Mouse (Mus musculus) cerebellum, postnatal 36 days (tissue): ENCODE results near the gene Kif16b.

Experiments used
- DNase-seq, 2 experiments: peaks; one replicate each; pipeline ENCODE4 v3.0.0; 2021 to 2022; ENCODE audit warnings: mixed read lengths in 2 of 2

Gene Kif16b

DNA sequence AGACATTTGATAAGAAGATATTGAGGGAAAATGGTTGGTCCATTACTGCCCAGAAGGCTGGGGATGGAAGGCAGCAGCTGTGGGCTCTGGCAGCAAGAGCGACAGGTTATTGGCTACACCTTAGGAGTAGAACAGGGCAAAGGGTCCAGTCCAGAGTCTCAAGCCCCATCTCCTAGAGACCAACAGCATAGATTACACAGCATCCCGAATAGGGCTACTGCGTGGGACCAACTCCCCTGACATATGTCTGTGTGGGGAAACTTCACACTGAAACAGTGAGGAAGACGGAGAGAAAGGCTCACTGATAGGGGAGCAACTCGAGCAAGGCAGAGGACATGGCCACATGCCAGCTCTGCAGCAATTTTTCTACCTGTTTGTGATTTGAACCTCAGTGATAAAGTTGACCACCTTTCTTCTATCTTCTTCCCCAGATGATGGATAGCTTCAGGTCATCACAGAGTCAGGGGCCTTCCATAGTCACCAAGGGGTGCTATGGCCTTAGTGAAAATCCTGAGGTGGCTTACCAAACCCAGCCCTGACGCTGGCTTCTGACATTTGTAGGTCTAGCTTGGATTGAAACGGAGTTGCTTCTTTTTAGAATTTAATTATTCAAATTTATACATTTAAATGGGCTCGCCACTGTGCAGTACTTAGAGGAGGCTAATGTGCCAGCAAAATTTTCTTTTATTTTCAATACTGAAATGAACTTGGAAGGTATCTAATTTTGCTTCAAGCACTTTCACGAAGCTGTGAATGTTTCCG lies 170.1 kb downstream of the Kif16b start:
- peak; percentile 14 to 28 for DNase-seq

DNA sequence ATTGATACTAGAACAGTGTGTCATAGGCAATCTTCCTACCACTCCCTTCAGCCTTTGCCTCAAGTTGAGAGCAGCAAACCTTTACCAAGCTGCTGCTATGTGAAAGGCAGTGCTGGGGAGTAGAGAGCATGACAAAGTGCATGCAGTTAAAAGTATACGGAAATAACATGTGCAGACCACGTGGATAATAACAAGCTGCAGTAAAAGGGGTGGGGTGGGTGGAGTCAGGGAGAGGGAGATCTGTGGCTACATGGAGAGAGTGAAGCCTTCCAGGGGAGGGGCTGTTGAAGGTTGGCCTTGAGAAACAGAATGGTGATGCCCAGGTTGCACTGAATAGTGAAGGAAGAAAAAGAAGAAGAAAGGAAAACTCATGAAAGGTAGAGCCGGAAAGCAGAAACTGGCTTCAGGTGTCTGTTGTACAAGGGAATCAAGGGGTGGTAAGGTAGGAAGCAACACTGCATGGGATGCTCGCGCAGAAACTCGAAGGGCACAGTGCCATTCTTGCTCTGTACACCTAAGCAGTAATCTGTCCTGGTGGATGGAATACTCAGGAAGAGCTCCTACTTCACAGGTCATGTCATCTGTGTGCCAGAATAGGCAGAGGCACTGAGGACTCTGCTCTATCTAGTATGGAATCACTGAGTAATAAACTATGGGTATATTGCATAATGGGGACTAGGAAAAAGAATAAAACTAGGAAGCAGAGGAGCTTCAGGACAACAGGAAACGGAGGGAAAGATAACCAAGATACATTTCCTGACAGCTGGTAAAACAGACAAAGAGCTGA lies 176.9 kb downstream of the Kif16b start:
- DNase-seq = no peak

GRCm38 (mm10) chr2:142720174-142720573 lies 181.2 kb downstream of the Kif16b start:
- DNase-seq = no peak

GRCm38 (mm10) chr2:142718998-142719397 lies 182.3 kb downstream of the Kif16b start:
- no peak for DNase-seq

GRCm38 (mm10) chr2:142717591-142717990 lies 183.7 kb downstream of the Kif16b start:
- no peak for DNase-seq

GRCm38 (mm10) chr2:142715912-142716260 lies 185.4 kb downstream of the Kif16b start:
- DNase-seq = no peak

DNA sequence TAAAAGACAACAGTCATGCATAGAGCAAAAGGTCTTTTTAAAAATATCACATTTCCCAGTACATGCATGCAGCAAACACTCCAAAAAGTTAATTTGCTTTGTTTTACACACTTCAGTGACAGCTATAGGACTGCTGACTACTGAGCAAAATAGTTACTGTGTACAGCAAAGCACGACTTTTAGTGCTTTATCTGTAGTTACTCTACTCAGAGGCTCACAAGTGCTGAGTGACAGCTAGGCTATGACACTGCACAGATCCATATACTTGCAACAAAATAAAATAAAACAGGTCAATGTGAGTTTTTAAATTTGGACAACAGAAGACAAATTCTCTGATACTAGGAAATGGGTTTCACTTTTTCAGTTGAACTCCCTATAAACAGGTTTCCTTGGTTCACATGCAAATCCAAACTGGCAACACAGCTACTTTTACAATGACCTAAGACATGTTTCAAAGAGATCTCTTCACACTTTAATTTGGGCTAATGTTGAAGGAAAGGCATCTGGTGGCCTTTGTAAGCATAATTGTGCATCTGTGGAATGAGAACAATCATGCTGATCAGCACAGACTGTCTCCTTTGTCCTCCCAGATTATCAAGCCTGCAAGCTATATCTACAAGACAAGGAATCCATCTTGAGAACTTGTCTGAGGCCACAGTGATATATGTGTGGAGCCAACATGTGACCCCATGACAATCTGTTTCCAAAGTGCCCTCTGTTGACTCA lies 186.0 kb downstream of the Kif16b start:
- no peak for DNase-seq

DNA sequence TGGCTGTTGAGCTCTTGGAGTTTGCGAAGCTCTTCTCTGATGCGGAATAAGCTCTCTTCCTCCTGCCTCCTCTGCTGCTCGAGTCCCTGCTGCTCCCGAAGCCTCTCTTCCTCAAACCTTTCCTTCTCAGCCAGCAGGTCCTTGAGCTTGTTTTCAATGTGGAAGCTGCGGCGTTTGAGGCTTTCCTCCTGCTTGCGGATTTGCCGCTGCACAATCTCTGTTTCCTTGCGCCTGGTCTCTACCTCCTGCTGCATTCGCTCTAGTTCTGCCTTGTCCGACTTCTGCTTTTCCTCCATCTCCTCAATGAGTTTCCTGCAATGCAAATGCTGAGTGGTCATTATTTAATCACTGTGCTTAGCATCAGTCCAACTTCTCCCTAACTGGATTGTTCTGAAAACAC lies 188.6 kb downstream of the Kif16b start:
- DNase-seq = no peak

- peak; percentile 34 for DNase-seq
Observed at GRCm38 (mm10) chr2:142709326-142709725, 192.0 kb downstream of the Kif16b start.

- peak in 1 of 2 experiments; percentile 29 for DNase-seq
Observed at GRCm38 (mm10) chr2:142700689-142701088, 200.6 kb downstream of the Kif16b start.

GRCm38 (mm10) chr2:142698650-142699049 lies 202.7 kb downstream of the Kif16b start:
- DNase-seq = no peak

- no peak for DNase-seq
Observed at GRCm38 (mm10) chr2:142694936-142695331, 206.4 kb downstream of the Kif16b start.

GRCm38 (mm10) chr2:142694019-142694935 lies 207.1 kb downstream of the Kif16b start:
- DNase-seq = no peak

DNA sequence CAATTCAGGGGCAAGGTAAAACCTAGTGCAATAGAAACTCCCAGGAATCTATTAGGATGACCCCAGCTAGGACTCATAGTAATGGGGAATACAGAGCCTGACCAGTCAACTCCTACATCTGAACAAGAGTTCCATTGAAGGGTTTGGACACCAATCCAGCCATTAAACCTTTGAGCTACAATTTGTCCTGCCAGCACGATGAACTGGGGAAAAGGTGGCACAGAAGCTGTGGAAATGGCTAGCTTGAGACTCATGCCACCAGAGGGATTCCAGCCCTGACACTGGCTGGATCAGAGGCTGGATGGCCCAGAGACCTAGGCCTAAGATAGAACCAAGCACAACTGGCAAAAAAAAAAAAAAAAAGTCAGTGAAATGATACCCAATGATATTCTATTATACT lies 207.9 kb downstream of the Kif16b start:
- DNase-seq = no peak

DNA sequence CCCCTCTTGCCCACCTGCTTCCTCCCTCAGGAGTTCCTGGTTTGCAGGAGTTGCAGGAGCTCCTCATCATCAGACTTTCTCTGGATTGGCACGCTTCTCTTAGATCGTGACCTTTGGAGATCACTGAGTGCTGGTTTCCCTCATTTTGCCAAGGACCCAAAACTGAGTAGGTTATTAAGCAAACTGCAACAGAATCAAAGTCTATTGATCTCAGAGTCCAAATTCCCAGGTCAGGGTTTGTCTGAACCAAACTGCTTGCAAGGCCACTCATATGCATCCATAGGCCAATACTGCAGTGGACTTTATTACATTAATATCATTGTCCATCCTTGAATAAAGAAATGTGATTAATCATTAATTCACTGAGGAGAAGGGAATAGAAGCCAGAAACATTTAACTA lies 211.8 kb downstream of the Kif16b start:
- DNase-seq = no peak

DNA sequence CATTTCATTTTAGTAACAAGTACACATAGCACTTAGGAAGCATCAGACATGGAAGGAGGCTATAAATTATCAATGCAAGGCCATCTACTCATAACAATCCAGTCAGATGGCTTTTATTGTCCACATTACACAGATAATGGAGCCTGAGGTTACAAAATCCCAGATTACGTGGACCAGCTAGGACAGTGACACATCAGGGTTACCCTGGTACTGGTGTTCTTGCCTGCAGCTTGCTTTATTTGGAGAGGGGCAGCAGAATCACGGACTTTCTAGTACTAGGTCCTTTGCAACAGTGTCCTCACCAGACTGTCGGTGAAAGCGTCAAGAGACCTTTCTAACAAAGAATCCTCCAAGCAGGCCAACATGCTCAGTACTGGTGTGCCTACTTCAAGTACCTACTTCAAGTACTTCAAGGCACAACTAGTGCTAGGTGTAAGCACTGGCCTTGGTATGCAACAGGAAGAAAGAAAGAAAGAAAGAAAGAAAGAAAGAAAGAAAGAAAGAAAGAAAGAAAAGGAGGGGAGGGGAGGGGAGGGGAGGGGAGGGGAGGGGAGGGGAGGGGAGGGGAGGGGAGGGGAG lies 213.3 kb downstream of the Kif16b start:
- DNase-seq = no peak

DNA sequence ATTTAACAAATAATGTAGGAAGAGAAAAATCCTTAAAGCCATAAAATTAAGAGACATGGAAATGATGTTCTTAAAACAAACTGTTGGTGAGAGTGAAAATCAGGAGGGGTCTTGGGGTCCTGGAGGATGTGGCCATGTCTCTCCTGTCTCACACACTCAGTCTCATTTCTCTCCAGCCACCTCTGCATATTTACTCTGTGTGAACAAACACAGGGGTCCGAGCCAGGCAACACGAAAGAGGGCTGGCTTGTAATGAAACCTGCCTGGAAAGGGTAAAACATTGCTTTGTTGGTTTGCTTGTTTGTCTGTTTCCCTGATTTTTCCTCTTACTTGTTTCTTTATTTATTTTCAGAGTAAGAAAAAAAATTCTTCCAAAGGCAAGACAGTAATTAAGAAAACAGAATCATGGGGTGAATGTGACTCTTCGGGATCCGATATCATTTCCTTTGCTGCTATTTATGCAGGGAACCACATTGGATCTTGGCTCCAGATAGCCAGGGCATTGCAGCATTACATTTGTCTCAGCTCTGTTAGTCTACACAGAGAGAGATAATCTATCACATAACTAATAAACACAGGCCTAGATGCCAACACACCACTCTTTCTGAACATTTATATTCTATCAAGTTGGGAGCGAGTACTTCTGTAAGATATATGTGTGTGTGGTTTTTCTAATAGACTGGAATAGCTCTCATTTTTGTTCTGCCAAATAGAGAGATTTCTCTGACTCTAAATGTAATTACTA lies 218.2 kb downstream of the Kif16b start:
- no peak for DNase-seq

DNA sequence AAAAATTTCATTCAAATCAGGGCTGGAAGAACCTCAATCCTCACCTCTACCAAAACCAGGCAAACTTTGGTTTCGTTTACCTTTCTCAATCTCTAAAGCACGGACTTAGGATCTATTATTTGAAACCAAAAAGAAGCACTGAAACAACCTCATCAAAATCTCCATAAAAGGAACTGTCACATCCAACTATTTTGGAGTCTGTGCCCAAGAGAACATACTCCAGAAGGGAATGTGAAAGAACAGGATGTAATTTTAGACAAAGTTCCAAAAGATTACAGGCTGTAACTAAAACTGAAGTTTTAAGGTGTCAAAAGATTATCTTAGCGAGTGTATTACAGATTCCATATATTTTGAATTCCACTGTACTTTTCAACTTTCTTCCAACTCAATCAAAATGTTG lies 232.9 kb downstream of the Kif16b start:
- no peak for DNase-seq

DNA sequence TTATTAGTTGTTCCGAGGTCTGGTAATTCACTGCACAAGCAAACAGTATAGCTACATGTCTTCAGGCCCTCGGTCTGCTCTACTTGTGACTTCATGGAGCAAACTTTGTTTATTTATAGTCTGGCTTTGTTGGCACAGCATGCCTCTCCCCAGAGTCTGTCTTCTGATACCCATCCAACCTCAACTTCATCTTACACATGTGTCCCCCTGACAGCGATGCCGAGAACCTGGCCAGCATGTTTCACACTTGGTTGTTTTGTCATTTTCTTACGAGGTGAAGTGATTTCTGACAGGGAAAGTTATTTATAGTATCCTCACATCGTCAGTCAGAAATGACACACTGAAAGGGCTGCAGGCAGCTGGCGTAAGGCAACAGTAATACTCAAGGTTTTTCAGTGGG lies 249.7 kb downstream of the Kif16b start:
- DNase-seq = no peak

GRCm38 (mm10) chr2:142648023-142648453 lies 253.3 kb downstream of the Kif16b start:
- DNase-seq = no peak

DNA sequence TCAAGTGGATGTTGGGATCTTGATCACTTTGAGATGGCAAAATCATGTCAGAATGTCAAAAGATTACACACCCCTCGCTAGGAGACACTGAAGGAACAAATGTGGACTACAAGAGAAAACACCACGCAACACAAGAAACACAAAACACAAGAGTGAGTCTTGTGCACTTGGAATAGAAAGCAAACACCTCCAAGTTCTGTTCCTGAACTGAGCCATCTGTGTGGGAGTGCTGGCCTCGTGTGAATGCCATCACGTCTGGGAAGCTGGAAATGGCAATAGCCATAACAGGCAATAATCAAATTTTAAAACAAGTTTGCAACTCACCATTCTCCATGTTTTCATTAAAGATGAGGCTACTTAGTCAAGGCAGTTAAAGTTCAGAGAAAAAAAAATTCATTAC lies 254.5 kb downstream of the Kif16b start:
- DNase-seq = no peak
